Mouse (Mus musculus): ENCODE data around the gene Sugct.
A peak's percentile ranks its signal among the peaks of the same experiment; 100 is the strongest.
"Not testable (repeated sequence)": the region's sequence is repeated elsewhere in the genome, so short reads cannot be mapped to it uniquely, and the experiment has no call there.

Sugct gene

DNA sequence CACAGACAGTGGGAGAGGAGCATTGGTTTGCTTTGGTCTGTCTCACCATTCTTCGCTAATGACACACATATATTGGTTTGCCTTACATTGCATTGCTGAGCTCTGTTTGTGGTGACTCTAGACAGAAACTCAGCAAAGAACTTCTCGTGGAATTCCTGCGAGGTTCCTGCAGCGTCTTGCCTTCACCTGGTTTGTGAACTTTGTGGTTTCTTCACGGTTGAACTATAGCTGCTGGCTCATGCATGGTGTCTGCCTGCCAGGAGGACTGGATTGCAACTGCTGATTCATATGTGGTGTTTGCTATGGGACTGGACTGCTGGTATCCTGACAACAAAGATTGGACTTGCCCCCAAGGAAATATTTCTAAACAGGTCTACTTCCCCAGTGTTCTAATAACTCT lies 91.6 kb downstream of the Sugct start:
- DNase-seq, result no peak

- DNase-seq, result no peak
These were observed 110.0 kb downstream of the Sugct start for GRCm38 (mm10) chr13:17585267-17585913.

DNA sequence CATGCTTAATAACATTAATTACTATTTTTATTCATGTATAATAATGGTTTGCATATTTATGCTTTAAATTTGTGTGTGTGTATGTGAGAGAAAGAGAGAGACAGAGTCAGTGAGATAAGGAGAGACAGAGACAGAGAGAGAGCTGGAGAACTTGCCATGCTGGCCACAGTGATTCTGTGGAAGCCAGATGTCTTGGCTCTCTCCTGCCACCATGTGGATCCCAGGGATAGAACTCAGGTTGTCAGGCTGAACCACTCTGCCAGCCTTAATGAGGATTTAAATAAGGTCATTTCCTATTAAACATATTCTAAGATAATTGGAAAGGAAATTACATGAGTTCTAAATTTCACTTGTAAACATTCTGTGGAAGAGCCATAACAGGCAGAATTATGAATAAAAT lies 110.5 kb downstream of the Sugct start:
- peak in 1 of 2 experiments; percentile 62 for DNase-seq

GRCm38 (mm10) chr13:17581684-17582083 lies 113.7 kb downstream of the Sugct start:
- peak in 1 of 2 experiments; percentile 33 for DNase-seq

- no peak for DNase-seq
These were observed 136.0 kb downstream of the Sugct start for GRCm38 (mm10) chr13:17559357-17559756.

DNA sequence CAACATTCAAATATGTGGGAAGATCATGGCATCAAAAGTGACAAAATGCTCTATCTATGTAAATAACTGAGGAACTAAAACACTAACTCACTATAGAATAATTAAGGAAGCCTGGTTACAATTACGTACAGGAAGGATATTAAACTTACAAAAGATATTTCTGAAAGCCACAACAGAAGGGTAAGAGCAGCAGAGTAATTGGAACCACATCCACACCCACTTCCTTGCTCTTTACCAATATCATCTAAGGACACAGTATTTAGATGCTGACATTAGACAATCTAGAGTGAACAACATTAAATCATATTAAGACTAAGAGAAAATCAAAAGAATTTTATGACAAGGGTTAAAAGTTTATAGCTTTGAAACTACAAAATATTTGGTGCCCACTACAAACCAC lies 159.0 kb downstream of the Sugct start:
- no peak for DNase-seq

GRCm38 (mm10) chr13:17534871-17535270 lies 160.5 kb downstream of the Sugct start:
- no peak for DNase-seq

DNA sequence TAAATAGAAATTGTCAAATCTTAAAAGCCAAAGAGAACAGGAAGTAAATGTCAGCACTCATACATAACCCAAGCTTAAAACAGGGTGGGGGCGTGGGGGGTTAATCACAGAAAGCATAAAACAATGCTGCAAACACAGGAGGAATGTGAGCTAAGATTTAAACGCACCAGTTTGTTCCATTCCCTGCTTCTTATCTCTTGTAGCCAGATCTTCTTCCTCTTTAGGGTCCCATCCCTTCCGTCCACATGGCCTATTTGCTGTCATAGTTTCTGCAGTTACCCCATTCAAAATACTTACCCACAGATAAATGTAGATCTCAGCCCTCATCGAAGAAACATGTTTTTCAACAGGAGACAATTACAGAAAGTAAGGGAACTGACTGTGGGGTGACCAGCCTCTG lies 160.9 kb downstream of the Sugct start:
- DNase-seq, result no peak

DNA sequence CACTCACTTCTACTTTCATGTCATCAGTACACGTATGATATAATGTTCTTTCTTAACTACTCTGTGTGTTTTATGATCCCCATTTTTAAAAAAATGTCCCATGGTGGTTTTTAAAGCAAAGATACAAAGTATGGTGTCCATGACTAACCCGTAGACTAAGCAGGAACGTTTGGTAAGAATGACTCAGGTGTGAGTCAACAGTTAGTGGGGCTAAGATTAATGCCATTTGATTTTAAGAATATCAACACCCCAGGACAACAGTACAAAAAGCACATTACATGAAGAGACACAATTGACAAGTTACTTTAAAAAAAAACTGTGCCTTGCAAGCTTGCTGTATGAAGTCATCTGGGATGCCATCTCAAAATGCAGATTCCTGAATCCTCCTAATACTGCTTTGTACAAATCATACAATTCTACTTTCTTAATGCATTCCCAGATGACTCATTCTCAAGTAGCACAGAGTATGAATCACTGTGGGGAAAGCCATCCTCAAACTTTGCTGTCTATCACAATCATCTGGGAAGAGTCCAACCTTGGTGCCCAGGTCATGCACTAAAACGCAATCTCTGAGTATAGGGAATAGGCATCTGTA lies 184.1 kb downstream of the Sugct start:
- DNase-seq, result no peak

GRCm38 (mm10) chr13:17494936-17495335 lies 200.4 kb downstream of the Sugct start:
- DNase-seq, result no peak

DNA sequence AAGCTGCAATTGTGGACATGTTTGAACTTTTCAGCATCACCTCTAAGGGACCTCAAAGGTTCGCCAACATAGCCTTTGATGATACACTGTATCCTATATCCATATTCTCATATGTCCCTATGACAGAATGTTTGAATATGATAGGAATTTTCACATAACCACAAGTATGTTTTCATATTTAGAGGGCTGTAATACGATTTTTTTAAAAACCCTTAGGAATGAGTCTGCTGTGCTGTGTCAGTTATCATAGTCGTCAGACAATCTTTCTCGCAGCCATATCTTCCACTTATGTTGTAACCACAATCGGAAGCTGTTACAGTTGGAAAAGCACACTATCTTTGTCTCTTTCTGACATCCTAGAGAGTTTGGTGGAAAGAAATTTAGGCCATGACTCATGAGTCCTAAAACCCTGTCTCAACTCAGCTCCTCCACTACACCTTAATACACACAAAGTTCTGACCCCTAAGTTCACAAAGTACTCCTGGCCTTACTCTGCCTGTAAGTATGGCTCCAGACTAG lies 201.2 kb downstream of the Sugct start:
- DNase-seq, result no peak

GRCm38 (mm10) chr13:17457981-17458380 lies 237.4 kb downstream of the Sugct start:
- not testable (repeated sequence) for DNase-seq

DNA sequence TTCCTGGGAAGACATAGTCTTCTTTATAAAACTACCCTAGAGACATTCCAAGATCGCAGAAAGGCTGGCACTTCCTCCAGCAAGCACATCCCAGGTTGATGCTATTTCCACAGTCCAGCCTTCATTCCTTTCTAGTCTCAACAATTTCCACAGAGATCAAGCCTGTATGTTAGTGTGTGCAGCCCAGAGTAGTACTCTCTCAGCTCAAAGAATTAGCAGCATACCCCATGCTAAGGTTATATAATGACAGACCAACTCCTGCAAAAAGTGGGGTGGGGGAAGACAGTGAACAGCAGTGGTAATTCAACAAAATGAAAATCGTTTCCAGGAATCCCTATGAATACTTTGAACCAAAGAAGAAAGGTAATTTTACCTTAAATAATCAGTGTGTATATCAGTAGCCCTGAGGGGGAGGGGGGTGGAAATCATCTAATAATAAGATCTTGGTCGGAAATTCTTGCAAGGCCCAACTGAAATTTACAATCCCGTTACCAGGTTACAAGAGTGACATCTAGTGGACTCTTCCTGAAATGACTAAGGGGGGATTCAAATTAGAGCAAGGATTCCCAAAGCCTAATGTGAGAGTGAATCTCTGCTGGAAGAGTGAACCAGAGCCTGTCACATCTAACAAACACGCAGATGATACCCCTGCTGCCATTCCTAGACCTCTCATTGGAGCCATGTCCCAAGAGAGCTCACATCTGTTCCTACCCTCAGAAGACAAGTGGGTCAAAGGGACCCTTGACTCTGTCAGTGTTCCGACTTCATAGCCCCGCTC lies 263.0 kb downstream of the Sugct start:
- peak; percentile 2 to 11 for DNase-seq

- no peak for DNase-seq
These were observed 273.5 kb downstream of the Sugct start for GRCm38 (mm10) chr13:17421875-17422274.

GRCm38 (mm10) chr13:17420557-17420956 lies 274.8 kb downstream of the Sugct start:
- no peak for DNase-seq

GRCm38 (mm10) chr13:17342836-17343235 lies 352.5 kb downstream of the Sugct start:
- no peak for DNase-seq

GRCm38 (mm10) chr13:17335885-17336540 lies 359.3 kb downstream of the Sugct start:
- no peak for DNase-seq

DNA sequence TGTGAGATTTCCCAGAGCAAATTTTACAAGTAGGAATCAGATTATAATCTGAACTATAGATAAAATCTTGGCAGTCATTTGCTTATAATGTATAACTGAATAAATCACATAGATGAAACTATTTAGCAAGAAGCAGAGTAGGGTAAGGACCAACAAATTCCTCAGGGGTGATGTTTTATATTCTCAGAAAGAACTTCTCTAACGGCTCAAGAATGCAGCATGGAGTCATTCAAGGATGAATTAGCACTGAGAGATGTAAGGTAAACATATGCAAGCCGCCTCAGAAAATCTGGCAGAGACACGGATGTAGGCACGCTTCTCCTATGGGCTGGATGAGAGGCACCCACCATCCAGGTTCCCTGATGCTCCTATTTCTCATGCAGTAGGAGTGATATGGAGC lies 368.5 kb downstream of the Sugct start:
- no peak for DNase-seq

DNA sequence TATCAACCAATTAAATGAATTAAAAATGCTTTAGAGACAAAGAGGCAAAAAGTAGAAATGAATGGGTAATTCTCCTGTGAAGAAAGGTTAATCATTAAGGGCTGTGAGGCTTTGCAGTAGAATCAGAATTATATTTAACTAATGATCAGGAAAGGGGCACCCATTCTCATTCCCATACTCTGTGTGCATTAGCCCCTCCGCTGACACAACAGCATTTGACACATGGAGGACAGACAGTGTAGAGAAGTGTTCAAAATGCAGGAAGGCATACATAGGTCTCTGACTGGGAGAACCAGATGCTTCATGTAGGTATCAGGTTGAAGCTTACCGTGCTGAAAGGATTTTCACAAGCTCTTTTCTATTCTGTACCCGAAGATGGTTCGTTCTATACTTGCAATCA lies 393.8 kb downstream of the Sugct start:
- no peak for DNase-seq

GRCm38 (mm10) chr13:17297462-17298005 lies 397.8 kb downstream of the Sugct start:
- DNase-seq, result no peak

DNA sequence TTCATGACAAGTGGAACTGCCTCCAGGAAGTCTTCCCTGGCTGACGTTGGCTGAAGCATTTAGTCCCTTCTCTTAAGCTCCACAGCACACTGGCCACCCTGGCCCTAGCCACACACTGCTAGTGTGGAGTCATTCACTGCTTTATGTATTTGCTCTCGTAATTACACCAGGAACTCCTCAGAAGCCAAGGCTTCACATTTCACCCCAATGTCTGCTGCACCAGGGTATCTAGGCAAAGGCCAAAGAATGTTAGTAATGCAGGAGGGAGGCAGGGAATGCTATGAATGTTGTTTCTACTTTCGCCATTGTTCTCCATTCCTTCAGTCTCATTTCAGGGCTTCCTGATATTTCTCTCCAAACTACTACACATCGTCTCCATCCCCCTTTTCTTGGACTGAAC lies 398.4 kb downstream of the Sugct start:
- no peak for DNase-seq

GRCm38 (mm10) chr13:17296460-17296859 lies 398.9 kb downstream of the Sugct start:
- DNase-seq, result no peak

DNA sequence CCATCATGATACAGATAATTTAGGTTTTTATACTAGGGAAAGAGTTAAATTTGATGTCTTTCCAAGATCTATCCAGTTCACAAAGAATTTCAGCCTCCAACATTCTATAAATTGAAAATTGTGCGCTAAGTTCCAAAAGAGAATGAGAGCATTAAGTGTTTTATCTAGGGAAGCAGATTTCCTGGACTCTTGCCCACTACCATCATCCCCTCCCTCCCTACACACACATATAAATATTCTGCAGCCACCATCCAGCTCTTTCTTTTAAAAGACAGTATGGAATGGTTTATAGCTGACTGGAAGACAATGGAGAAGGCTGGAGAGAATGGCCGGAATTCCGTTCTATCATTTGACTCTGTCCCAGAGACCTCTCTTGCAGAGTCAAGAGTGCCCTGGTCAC lies 404.3 kb downstream of the Sugct start:
- no peak for DNase-seq
